Mouse (Mus musculus): ENCODE data around the gene Ropn1l.

DNA sequence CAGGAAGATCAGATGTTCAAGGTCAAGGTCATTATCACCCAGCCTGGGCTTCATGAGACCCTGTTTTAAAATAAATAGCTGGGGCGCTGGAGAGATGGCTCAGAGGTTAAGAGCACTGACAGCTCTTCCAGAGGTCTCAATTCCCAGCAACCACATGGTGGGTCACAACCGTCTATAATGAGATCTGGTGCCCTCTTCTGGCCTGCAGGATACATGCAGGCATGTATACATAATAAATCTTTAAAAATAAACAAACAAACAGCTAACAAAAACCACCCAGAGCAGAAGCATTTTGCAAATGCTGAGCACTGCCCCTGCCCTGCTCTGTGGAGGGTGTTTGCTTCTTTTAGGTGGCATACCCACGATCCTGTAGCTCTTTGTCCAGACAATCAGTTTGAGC lies 56.2 kb downstream of the Ropn1l start:
- TF ChIP-seq CTCF (IDR thresholded peaks at IDR 0.05; ENCODE audit: control insufficient read depth, insufficient read depth, insufficient replicate concordance, low read depth, low read length), result no peak
- no peak for TF ChIP-seq POLR2A (IDR thresholded peaks at IDR 0.05; ENCODE audit: control insufficient read depth, low read depth, low read length)
